Mouse (Mus musculus): Measurements from ENCODE around the gene Ap3d1.

Ap3d1 gene

GRCm38 (mm10) chr10:80684214-80684613 lies 57.9 kb downstream of the Ap3d1 start:
- DNase-seq (ENCODE audit: low read depth, low spot score): no peak

- DNase-seq (ENCODE audit: low read depth, low spot score): no peak
These were observed 58.4 kb downstream of the Ap3d1 start for GRCm38 (mm10) chr10:80683647-80684046.

GRCm38 (mm10) chr10:80682003-80682402 lies 60.1 kb downstream of the Ap3d1 start:
- no peak for DNase-seq (ENCODE audit: low read depth, low spot score)

GRCm38 (mm10) chr10:80680260-80680696 lies 61.8 kb downstream of the Ap3d1 start:
- DNase-seq (ENCODE audit: low read depth, low spot score): no peak

GRCm38 (mm10) chr10:80679556-80680259 lies 62.4 kb downstream of the Ap3d1 start:
- peak; percentile 80 for DNase-seq (ENCODE audit: low read depth, low spot score)

GRCm38 (mm10) chr10:80678601-80679377 lies 63.3 kb downstream of the Ap3d1 start:
- DNase-seq (ENCODE audit: low read depth, low spot score): no peak

GRCm38 (mm10) chr10:80677942-80678436 lies 64.1 kb downstream of the Ap3d1 start, which contains the start of gene Mknk2:
Gene Mknk2 (minus strand): TSS chr10:80678112.
- peak; percentile 98 for DNase-seq (ENCODE audit: low read depth, low spot score)

- DNase-seq (ENCODE audit: low read depth, low spot score): peak; percentile 73
These were observed 64.8 kb downstream of the Ap3d1 start for GRCm38 (mm10) chr10:80677128-80677875.

- DNase-seq (ENCODE audit: low read depth, low spot score): peak; percentile 100
These were observed 65.7 kb downstream of the Ap3d1 start for GRCm38 (mm10) chr10:80676198-80676928.

GRCm38 (mm10) chr10:80675405-80676197 lies 66.5 kb downstream of the Ap3d1 start:
- no peak for DNase-seq (ENCODE audit: low read depth, low spot score)

- no peak for DNase-seq (ENCODE audit: low read depth, low spot score)
These were observed 67.1 kb downstream of the Ap3d1 start for GRCm38 (mm10) chr10:80674851-80675404.

GRCm38 (mm10) chr10:80674161-80674711 lies 67.8 kb downstream of the Ap3d1 start:
- DNase-seq (ENCODE audit: low read depth, low spot score): peak; percentile 73

- DNase-seq (ENCODE audit: low read depth, low spot score): no peak
These were observed 68.4 kb downstream of the Ap3d1 start for GRCm38 (mm10) chr10:80673690-80674089.

GRCm38 (mm10) chr10:80671936-80672690 lies 70.0 kb downstream of the Ap3d1 start:
- DNase-seq (ENCODE audit: low read depth, low spot score): peak; percentile 74

GRCm38 (mm10) chr10:80671251-80671650 lies 70.8 kb downstream of the Ap3d1 start:
- peak; percentile 90 for DNase-seq (ENCODE audit: low read depth, low spot score)

GRCm38 (mm10) chr10:80670531-80670930 lies 71.5 kb downstream of the Ap3d1 start:
- DNase-seq (ENCODE audit: low read depth, low spot score): no peak

GRCm38 (mm10) chr10:80669737-80670485 lies 72.2 kb downstream of the Ap3d1 start:
- DNase-seq (ENCODE audit: low read depth, low spot score): peak; percentile 90

GRCm38 (mm10) chr10:80669018-80669417 lies 73.0 kb downstream of the Ap3d1 start:
- DNase-seq (ENCODE audit: low read depth, low spot score): no peak

All from skeletal muscle tissue, adult 2 months (tissue).